Mouse (Mus musculus) embryonic facial prominence, embryonic 15.5 days (tissue): ENCODE measurements around the gene Nmrk2. TPM values are rescaled to one million over a fixed set of nuclear protein-coding genes. Genes with fewer than 3 reads are reported as not detected.

Experiments
- ATAC-seq: fragments of 200-750 bp; cut with Nextera tagmentation; 2 replicates; pipeline ENCODE4 v1.8.0; 2017; ENCODE audit warnings: low read depth, moderate TSS enrichment; ENCODE audit not compliant: insufficient number of reproducible peaks, low FRiP score, low TSS enrichment
- H3K27ac ChIP-seq: fragments of 300-500 bp; sonication (generic); replicated peaks from 2 replicates; pipeline ENCODE4 v1.5.1; 2015; ENCODE audit warnings: mild to moderate bottlenecking, inconsistent platforms
- H3K27me3 ChIP-seq: fragments of 300-500 bp; sonication (generic); 2 replicates; pipeline ENCODE4 v1.6.1; 2015; ENCODE audit warnings: inconsistent platforms
- H3K36me3 ChIP-seq: fragments of 300-500 bp; sonication (generic); 2 replicates; pipeline ENCODE4 v1.6.1; 2015; ENCODE audit warnings: mild to moderate bottlenecking, inconsistent platforms
- H3K4me1 ChIP-seq: fragments of 300-500 bp; sonication (generic); 2 replicates; pipeline ENCODE4 v1.6.1; 2015; ENCODE audit warnings: inconsistent platforms
- H3K4me2 ChIP-seq: fragments of 300-500 bp; sonication (generic); replicated peaks from 2 replicates; pipeline ENCODE4 v1.6.1; 2015; ENCODE audit warnings: mild to moderate bottlenecking, inconsistent platforms
- H3K4me3 ChIP-seq: fragments of 300-500 bp; sonication (generic); replicated peaks from 2 replicates; pipeline ENCODE4 v1.5.1; 2015; ENCODE audit warnings: mild to moderate bottlenecking, inconsistent platforms
- H3K9ac ChIP-seq: fragments of 300-500 bp; sonication (generic); 2 replicates; pipeline ENCODE4 v1.6.1; 2015; ENCODE audit warnings: inconsistent platforms
- H3K9me3 ChIP-seq: fragments of 300-500 bp; sonication (generic); replicated peaks from 2 replicates; pipeline ENCODE4 v1.6.1; 2016; ENCODE audit warnings: inconsistent platforms
- WGBS: fragments of 180-500 bp; shearing (Covaris S2); methylation state at CpG from one replicate; pipeline ENCODE4 v1.1.7; 2015; 5-methylcytosine and 5-hydroxymethylcytosine counted together
- polyA plus RNA-seq: library from polyadenylated mRNA; unstranded; fragments of >200 nt; fragmentation: Nextera tagmentation; extraction: Ambion mirVana; gene quantifications from 2 replicates; pipeline ENCODE4 v1.2.1, GENCODE M21; 2015

Nmrk2 gene
- polyA plus RNA-seq, 1 experiment from 2014 or later = 0.36 TPM

DNA sequence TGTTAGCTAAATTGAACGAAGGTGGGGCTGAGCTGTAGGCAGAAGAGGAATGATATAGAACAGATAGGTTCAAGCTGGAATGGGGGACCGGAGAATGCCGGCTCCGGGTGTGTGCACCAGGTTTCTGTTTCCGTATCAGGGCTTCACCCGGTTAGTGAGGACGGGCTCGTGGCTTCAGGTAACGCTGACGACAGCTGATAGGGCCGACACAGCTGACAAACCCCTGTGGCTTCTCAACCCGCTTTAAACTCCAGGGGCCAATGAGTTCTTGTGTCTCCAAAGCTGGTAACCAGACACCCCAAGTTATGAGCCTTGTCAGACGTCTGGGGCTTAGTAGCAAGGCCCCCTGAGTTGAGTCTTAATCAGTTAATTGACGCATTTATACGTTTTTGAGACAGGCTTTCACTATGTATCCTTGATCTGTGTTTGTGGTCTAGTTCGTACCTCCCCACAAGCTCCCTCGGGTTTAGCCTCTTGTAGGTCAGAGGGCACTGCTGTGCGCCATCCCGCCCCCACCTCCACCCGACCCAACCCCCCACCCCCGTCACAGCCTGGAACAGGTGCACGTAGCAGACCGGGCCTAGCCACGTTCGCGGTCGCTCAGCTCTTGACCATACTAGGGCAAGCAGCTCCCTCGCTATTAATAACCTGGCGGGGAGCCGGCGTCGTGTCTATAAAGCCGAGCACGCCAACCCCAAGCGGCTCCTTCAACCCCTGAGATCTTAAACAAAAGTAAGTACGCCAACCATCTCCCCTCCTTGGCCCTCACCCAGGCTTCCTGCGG lies 7.7 kb downstream of the Nmrk2 start:
- Histone ChIP-seq H3K4me2 (no peak overlapping the region), H3K27ac (0 out of 2 replicates have a peak overlapping the region, but pooled peaks have one; percentile 28), H3K9me3 (no peaks in the 10 kb centered on the region), H3K4me3 (peak overlapping the region; percentile 11; the same call in 1 of the 2 replicates), H3K36me3 (peaks cover 16% of the 10 kb centered on the region), H3K4me1 (peaks cover 35% of the 10 kb centered on the region), H3K9ac (no peak overlapping the region), H3K27me3 (peaks cover 45% of the 10 kb centered on the region)
- WGBS = 11% methylated on average over 37 of the region's 37 CpGs
- 0 out of 2 replicates have a peak, but pooled peaks have one; percentile 8 for ATAC-seq

DNA sequence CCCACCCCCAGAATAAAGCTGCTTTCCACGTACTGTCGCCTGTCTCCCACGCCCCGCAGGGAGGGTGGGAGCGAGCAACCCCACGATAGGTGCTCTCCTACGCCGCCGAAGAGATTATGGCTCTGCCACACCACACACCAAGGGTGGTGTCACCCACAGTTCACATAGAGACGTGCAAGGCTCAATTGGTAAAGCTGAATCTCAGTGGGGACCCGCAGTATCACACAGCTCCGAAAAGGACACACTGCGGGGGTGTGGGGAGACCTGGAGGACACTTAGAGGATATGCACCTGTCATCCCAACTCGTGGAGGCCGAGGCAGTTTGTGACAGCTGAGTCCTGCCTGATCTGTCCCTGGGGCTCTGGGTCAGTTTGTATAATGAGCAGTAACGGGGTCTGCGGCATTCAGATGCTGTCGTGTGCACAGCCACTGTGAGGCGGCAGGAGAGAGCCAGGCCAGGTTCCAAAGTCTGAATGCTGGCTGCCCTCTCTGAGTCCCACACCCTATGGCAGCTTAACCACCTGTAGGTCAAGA lies 8.8 kb downstream of the Nmrk2 start:
- Histone ChIP-seq H3K27ac (peak overlapping the region; percentile 88), H3K27me3 (peaks cover 41% of the 10 kb centered on the region), H3K9ac (peak overlapping the region; percentile 45), H3K4me2 (peak overlapping the region; percentile 97), H3K36me3 (peaks cover 23% of the 10 kb centered on the region), H3K4me3 (peak overlapping the region; percentile 54), H3K9me3 (no peaks in the 10 kb centered on the region), H3K4me1 (peaks cover 35% of the 10 kb centered on the region)
- ATAC-seq = no peak
- 4% methylated on average over 19 of the region's 19 CpGs for WGBS

DNA sequence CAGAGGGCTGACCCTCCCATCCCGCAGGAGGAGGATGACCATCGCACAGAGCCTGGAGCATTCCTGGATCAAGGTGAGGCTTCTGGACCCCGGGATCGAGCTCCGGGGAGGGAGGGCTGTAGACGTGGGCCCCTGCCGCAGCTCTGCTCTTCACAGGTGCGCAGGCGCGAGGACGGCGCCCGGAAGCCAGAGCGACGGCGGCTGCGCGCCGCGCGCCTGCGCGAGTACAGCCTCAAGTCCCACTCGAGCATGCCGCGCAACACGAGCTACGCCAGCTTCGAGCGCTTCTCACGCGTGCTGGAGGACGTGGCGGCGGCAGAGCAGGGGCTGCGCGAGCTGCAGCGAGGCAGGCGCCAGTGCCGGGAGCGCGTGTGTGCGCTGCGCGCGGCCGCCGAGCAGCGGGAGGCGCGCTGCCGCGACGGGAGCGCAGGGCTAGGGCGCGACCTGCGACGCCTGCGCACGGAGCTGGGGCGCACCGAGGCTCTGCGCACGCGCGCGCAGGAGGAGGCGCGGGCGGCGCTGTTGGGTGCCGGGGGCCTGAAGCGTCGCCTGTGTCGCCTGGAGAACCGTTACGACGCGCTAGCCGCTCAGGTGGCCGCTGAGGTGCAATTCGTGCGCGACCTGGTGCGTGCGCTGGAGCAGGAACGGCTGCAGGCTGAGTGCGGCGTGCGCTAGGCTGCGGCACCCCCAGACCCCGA lies 9.4 kb downstream of the Nmrk2 start:
- Histone ChIP-seq H3K27ac (peak overlapping the region; percentile 88), H3K4me2 (peak overlapping the region; percentile 97), H3K9ac (peak overlapping the region; percentile 45), H3K4me3 (peak overlapping the region; percentile 54), H3K27me3 (peaks cover 40% of the 10 kb centered on the region), H3K4me1 (peaks cover 35% of the 10 kb centered on the region), H3K36me3 (peaks cover 29% of the 10 kb centered on the region), H3K9me3 (no peaks in the 10 kb centered on the region)
- peak; percentile 86 for ATAC-seq
- WGBS = under 1% methylated on average over 92 of the region's 93 CpGs

DNA sequence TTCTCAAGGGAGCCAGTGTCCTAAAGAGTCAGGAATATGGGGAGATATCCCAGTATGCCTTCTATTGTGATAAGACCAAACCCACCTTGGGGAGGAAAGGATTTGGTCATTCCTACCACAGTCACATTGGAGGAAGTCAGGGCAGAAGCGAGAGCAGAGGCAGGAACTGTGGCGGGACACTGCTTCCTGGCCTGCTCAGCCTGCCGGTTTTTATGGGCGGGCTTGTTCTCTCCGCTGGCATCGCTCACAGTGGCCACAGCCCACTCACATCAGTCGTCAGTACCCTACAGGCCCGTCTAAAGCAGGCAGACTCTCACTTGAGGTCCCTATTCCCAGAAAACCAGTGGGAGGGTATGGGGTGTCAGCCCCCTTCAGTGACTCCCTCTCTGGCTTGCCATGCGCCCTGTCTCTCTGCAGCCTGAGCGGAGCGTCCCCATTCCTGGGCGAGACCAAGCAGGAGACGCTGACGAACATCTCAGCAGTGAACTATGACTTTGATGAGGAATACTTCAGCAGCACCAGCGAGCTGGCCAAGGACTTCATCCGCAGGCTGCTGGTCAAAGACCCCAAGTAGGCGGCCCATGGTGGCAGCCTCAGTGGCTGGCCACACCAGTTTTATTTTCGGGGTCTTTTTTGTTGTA lies 10.4 kb downstream of the Nmrk2 start:
- 85% methylated on average over 18 of the region's 18 CpGs for WGBS
- Histone ChIP-seq H3K27ac (peak overlapping the region; percentile 88; the same call in 1 of the 2 replicates), H3K4me2 (peak overlapping the region; percentile 97; the same call in 1 of the 2 replicates), H3K4me3 (no peak overlapping the region), H3K9ac (no peak overlapping the region), H3K36me3 (peaks cover 37% of the 10 kb centered on the region), H3K27me3 (peaks cover 31% of the 10 kb centered on the region), H3K9me3 (no peaks in the 10 kb centered on the region), H3K4me1 (peaks cover 35% of the 10 kb centered on the region)
- no peak for ATAC-seq

DNA sequence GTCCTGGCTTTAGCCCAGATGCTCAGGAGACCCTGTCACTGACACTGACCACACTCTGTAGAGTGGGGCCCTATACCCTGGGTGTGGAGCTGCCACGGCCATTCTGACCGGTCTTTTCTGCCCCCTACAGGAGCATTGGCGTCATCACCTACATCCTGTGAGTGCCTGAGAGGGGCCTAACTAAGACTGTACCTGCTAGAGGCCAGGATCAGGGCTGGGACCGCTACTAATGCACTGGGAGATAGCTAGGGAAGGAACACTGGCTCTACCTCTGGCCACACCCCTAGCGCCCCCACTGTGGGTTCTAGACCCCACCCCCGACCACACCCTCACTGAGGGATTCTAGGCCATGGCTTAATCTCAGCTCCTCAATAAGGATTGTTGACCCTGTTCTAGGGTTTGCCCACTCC lies 10.9 kb downstream of the Nmrk2 start:
- Histone ChIP-seq H3K27ac (peak overlapping the region; percentile 88; the same call in 1 of the 2 replicates), H3K4me3 (no peak overlapping the region), H3K9ac (no peak overlapping the region), H3K36me3 (peaks cover 40% of the 10 kb centered on the region), H3K4me2 (no peak overlapping the region), H3K4me1 (peaks cover 35% of the 10 kb centered on the region), H3K9me3 (no peaks in the 10 kb centered on the region), H3K27me3 (peaks cover 27% of the 10 kb centered on the region)
- WGBS = 65% methylated on average over 6 of the region's 6 CpGs
- ATAC-seq = no peak

DNA sequence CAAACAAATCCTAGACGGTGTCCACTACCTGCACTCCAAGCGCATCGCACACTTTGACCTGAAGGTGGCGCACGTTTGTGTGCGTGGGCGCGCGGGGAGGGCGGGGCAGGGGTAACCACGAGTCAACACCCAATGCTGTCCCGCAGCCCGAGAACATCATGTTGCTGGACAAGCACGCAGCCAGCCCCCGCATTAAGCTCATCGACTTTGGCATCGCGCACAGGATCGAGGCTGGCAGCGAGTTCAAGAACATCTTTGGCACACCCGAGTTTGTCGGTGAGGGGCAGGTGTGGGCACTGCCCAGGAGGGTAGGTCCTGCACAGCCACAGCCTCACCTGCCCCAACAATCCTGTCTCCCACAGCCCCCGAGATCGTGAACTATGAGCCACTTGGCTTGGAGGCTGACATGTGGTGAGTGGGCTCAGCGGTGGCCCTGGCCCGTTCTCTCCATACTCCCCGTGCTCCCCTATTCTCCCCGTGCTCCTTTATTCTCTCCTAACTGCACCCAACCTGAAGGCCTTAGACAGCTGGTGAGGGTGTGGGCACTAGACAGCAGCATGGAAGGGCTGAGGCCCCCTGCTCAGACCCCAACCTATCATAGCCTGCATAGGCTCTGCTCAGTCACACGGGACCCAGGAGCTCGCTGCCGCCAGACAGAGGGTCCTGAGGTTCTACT lies 11.5 kb downstream of the Nmrk2 start:
- Histone ChIP-seq H3K4me2 (no peak overlapping the region), H3K36me3 (peaks cover 45% of the 10 kb centered on the region), H3K27ac (no peak overlapping the region), H3K27me3 (peaks cover 22% of the 10 kb centered on the region), H3K4me1 (peaks cover 35% of the 10 kb centered on the region), H3K9ac (no peak overlapping the region), H3K9me3 (no peaks in the 10 kb centered on the region), H3K4me3 (no peak overlapping the region)
- WGBS = 71% methylated on average over 31 of the region's 31 CpGs
- ATAC-seq = no peak

DNA sequence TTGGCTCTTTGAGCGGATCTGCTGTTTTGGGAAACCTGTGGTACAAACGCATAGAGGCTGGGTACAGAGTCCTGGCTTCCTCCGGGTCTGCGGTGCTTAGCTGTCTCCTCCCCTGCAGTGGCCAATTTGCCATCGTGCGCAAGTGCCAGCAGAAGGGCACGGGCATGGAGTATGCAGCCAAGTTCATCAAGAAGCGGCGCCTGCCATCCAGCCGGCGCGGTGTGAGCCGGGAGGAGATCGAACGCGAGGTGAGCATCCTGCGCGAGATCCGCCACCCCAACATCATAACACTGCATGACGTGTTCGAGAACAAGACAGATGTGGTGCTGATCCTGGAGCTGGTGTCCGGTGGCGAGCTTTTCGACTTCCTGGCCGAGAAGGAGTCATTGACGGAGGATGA lies 12.0 kb downstream of the Nmrk2 start:
- 79% methylated on average over 26 of the region's 26 CpGs for WGBS
- Histone ChIP-seq H3K36me3 (peaks cover 50% of the 10 kb centered on the region), H3K9me3 (no peaks in the 10 kb centered on the region), H3K27ac (no peak overlapping the region), H3K4me3 (no peak overlapping the region), H3K9ac (no peak overlapping the region), H3K27me3 (peaks cover 16% of the 10 kb centered on the region), H3K4me1 (peaks cover 37% of the 10 kb centered on the region), H3K4me2 (no peak overlapping the region)
- no peak for ATAC-seq

DNA sequence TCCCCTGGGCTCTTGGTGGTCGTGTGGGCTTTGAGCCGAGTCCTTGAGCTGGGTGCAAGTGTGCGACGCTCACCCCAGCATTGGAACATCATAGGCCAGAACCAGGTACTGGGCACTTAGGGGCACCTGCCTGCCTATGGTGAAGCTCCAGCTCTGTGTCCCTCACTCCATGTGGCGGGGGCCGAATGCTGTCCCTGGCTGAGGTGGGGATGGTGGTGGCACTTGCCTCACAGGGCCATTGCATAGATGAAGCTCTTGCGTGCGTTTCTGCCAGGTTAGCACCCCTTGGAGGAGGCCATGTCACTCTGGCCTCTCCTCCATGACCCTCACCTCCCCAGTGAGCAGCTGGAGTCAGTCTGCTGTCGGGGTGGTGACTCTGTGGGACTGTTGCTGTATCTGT lies 14.7 kb downstream of the Nmrk2 start:
- H3K4me3 ChIP-seq = no peak overlapping the region
- peaks cover 54% of the 10 kb centered on the region for H3K36me3 ChIP-seq
- H3K4me1 ChIP-seq = peaks cover 37% of the 10 kb centered on the region
- H3K27me3 ChIP-seq = no peaks in the 10 kb centered on the region
- 89% methylated on average over 9 of the region's 9 CpGs for WGBS
- no peak overlapping the region for H3K9ac ChIP-seq
- no peak overlapping the region for H3K27ac ChIP-seq
- H3K9me3 ChIP-seq = no peaks in the 10 kb centered on the region
- H3K4me2 ChIP-seq = no peak overlapping the region
- no peak for ATAC-seq

DNA sequence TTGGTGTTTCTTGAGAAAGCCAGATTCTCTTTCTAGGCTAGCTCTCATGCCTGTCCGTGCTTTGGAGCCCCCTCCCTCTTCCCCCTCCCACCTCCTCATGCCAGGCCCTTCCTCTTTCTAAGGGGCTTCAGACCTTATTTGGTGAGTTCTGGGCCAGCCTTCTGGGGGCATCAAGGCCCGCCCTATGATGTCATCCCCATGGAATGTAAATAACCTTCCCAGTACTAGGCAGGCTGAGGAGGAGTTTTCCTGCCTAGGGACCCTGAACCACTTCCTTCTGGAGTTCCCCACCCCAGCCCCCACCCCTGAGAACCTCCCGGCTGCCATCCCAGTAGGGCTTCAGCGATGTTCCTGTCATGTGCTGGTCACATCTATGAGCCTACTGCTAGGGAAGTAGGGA lies 17.1 kb downstream of the Nmrk2 start:
- ATAC-seq = no peak
- no peaks in the 10 kb centered on the region for H3K27me3 ChIP-seq
- no peak overlapping the region for H3K4me3 ChIP-seq
- 32% methylated on average over 4 of the region's 4 CpGs for WGBS
- no peak overlapping the region for H3K9ac ChIP-seq
- no peaks in the 10 kb centered on the region for H3K9me3 ChIP-seq
- no peak overlapping the region for H3K4me2 ChIP-seq
- peaks cover 29% of the 10 kb centered on the region for H3K4me1 ChIP-seq
- peak overlapping the region; percentile 9; the same call in 1 of the 2 replicates for H3K27ac ChIP-seq
- peaks cover 64% of the 10 kb centered on the region for H3K36me3 ChIP-seq

DNA sequence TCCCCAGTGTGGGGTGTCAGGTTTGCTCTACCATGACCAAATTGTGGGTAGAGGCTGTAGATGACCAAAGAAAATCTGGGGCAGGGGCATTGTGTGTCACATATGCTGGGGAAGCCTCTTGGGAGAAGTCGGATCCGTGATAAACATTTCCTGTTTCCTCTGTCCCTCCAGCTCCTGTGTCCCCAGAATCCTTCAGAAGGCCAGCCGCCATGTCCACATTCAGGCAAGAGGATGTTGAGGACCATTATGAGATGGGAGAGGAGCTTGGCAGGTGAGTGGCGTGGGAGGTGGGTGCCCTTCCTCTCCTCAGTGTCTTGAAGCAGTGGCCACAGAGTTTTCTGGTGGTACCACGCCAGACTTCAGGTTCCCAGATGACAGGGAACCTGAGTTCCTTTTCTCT lies 18.0 kb downstream of the Nmrk2 start, which contains the start of gene 4930442H23Rik:
Gene 4930442H23Rik (minus strand): TSS at position 45 of the 400 bp plus-strand sequence.
- Histone ChIP-seq H3K4me2 (peak within 1 kb of the TSS; percentile 62), H3K27me3 (no peaks in the 10 kb centered on the region), H3K27ac (peak within 1 kb of the TSS; percentile 91), H3K9me3 (no peaks in the 10 kb centered on the region), H3K9ac (peak within 1 kb of the TSS; percentile 64), H3K4me1 (peaks cover 33% of the 10 kb centered on the region), H3K36me3 (peaks cover 71% of the 10 kb centered on the region), H3K4me3 (peak within 1 kb of the TSS; percentile 74)
- WGBS = 85% methylated on average over 5 of the region's 5 CpGs
- ATAC-seq = no peak
